Mouse (Mus musculus) adrenal gland, postnatal 14 days (tissue): ENCODE results near the gene Hdac2. TPM values are rescaled to one million over a fixed set of nuclear protein-coding genes. Genes with fewer than 3 reads are reported as not detected.

Experiments
- total RNA-seq: library from RNA; stranded (reverse); gene quantifications from 2 replicates; pipeline ENCODE4 v1.2.3, GENCODE M21; 2021

Gene Hdac2
- total RNA-seq, 1 experiment from 2014 or later, result 96.5 TPM

Other genes with a start within 250 kb of the Hdac2 start
- 83.8 and 85.5 TPM in 2 replicates for gene Marcks, start 164.4 kb downstream of the Hdac2 start, total RNA-seq